Mouse (Mus musculus): ENCODE data around the gene Gdf7. TPM values are rescaled to one million over a fixed set of nuclear protein-coding genes. Genes with fewer than 3 reads are reported as not detected.

The Gdf7 gene
- polyA plus RNA-seq, 1 experiment: not detected

- Histone ChIP-seq H3K27ac (ENCODE audit: insufficient read depth, low read depth, low read length) (no peak overlapping the region), H3K4me3 (ENCODE audit: low read depth, low read length) (no peak overlapping the region), H3K27me3 (ENCODE audit: control insufficient read depth, insufficient read depth, low read length) (no peaks in the 10 kb centered on the region), H3K4me1 (ENCODE audit: control insufficient read depth, insufficient read depth, insufficient read length, low read length) (peaks cover 12% of the 10 kb centered on the region; the same call in 1 of the 2 replicates), H3K36me3 (ENCODE audit: control insufficient read depth, insufficient read depth, low read length) (peaks cover 24% of the 10 kb centered on the region)
- 94% methylated on average over 3 of the region's 3 CpGs for WGBS
- TF ChIP-seq CTCF (IDR thresholded peaks at IDR 0.05; ENCODE audit: extremely low read depth, insufficient read length, insufficient replicate concordance, low read depth, low read length) (no peak), POLR2A (IDR thresholded peaks at IDR 0.05; ENCODE audit: low read depth, low read length) (no peak)
Observed at GRCm38 (mm10) chr12:8343381-8343780, 41.6 kb upstream of the Gdf7 start.

- Histone ChIP-seq H3K36me3 (ENCODE audit: control insufficient read depth, insufficient read depth, low read length) (peaks cover 39% of the 10 kb centered on the region), H3K4me1 (ENCODE audit: control insufficient read depth, insufficient read depth, insufficient read length, low read length) (peaks cover 6% of the 10 kb centered on the region), H3K27me3 (ENCODE audit: control insufficient read depth, insufficient read depth, low read length) (no peaks in the 10 kb centered on the region), H3K27ac (ENCODE audit: insufficient read depth, low read depth, low read length) (no peak overlapping the region), H3K4me3 (ENCODE audit: low read depth, low read length) (no peak overlapping the region)
- TF ChIP-seq CTCF (IDR thresholded peaks at IDR 0.05; ENCODE audit: extremely low read depth, insufficient read length, insufficient replicate concordance, low read depth, low read length) (no peak), POLR2A (IDR thresholded peaks at IDR 0.05; ENCODE audit: low read depth, low read length) (no peak)
- WGBS: 82% methylated on average over 6 of the region's 6 CpGs
Observed at GRCm38 (mm10) chr12:8341008-8341407, 39.3 kb upstream of the Gdf7 start.

GRCm38 (mm10) chr12:8339591-8340319, 38.0 kb upstream of the Gdf7 start:
- TF ChIP-seq POLR2A (IDR thresholded peaks at IDR 0.05; ENCODE audit: low read depth, low read length) (no peak), CTCF (IDR thresholded peaks at IDR 0.05; ENCODE audit: extremely low read depth, insufficient read length, insufficient replicate concordance, low read depth, low read length) (no peak)
- WGBS: 80% methylated on average over 13 of the region's 13 CpGs
- no peak overlapping the region for H3K27ac ChIP-seq (ENCODE audit: insufficient read depth, low read depth, low read length)
- H3K36me3 ChIP-seq (ENCODE audit: control insufficient read depth, insufficient read depth, low read length): peaks cover 39% of the 10 kb centered on the region
- no peaks in the 10 kb centered on the region for H3K27me3 ChIP-seq (ENCODE audit: control insufficient read depth, insufficient read depth, low read length)
- no peaks in the 10 kb centered on the region; the same call in 1 of the 2 replicates for H3K4me1 ChIP-seq (ENCODE audit: control insufficient read depth, insufficient read depth, insufficient read length, low read length)
- no peak overlapping the region for H3K4me3 ChIP-seq (ENCODE audit: low read depth, low read length)

GRCm38 (mm10) chr12:8338918-8339317, 37.2 kb upstream of the Gdf7 start:
- no peaks in the 10 kb centered on the region; the same call in 1 of the 2 replicates for H3K4me1 ChIP-seq (ENCODE audit: control insufficient read depth, insufficient read depth, insufficient read length, low read length)
- no peak overlapping the region for H3K27ac ChIP-seq (ENCODE audit: insufficient read depth, low read depth, low read length)
- TF ChIP-seq POLR2A (IDR thresholded peaks at IDR 0.05; ENCODE audit: low read depth, low read length) (no peak), CTCF (IDR thresholded peaks at IDR 0.05; ENCODE audit: extremely low read depth, insufficient read length, insufficient replicate concordance, low read depth, low read length) (no peak)
- H3K36me3 ChIP-seq (ENCODE audit: control insufficient read depth, insufficient read depth, low read length): peaks cover 39% of the 10 kb centered on the region
- 95% methylated on average over 8 of the region's 8 CpGs for WGBS
- H3K4me3 ChIP-seq (ENCODE audit: low read depth, low read length): no peak overlapping the region
- H3K27me3 ChIP-seq (ENCODE audit: control insufficient read depth, insufficient read depth, low read length): no peaks in the 10 kb centered on the region

- Histone ChIP-seq H3K27me3 (ENCODE audit: control insufficient read depth, insufficient read depth, low read length) (no peaks in the 10 kb centered on the region), H3K27ac (ENCODE audit: insufficient read depth, low read depth, low read length) (no peak overlapping the region), H3K36me3 (ENCODE audit: control insufficient read depth, insufficient read depth, low read length) (peaks cover 39% of the 10 kb centered on the region), H3K4me3 (ENCODE audit: low read depth, low read length) (no peak overlapping the region), H3K4me1 (ENCODE audit: control insufficient read depth, insufficient read depth, insufficient read length, low read length) (no peaks in the 10 kb centered on the region; the same call in 1 of the 2 replicates)
- TF ChIP-seq POLR2A (IDR thresholded peaks at IDR 0.05; ENCODE audit: low read depth, low read length): no peak
- no peak for TF ChIP-seq CTCF (IDR thresholded peaks at IDR 0.05; ENCODE audit: extremely low read depth, insufficient read length, insufficient replicate concordance, low read depth, low read length)
- WGBS: 56% methylated on average over 4 of the region's 4 CpGs
Observed at GRCm38 (mm10) chr12:8338491-8338890, 36.7 kb upstream of the Gdf7 start.

- TF ChIP-seq CTCF (IDR thresholded peaks at IDR 0.05; ENCODE audit: extremely low read depth, insufficient read length, insufficient replicate concordance, low read depth, low read length): no peak
- no peak for TF ChIP-seq POLR2A (IDR thresholded peaks at IDR 0.05; ENCODE audit: low read depth, low read length)
- H3K27ac ChIP-seq (ENCODE audit: insufficient read depth, low read depth, low read length): no peak overlapping the region
- H3K27me3 ChIP-seq (ENCODE audit: control insufficient read depth, insufficient read depth, low read length): no peaks in the 10 kb centered on the region
- peaks cover 35% of the 10 kb centered on the region for H3K36me3 ChIP-seq (ENCODE audit: control insufficient read depth, insufficient read depth, low read length)
- no peaks in the 10 kb centered on the region; the same call in 1 of the 2 replicates for H3K4me1 ChIP-seq (ENCODE audit: control insufficient read depth, insufficient read depth, insufficient read length, low read length)
- 75% methylated on average over 12 of the region's 12 CpGs for WGBS
- no peak overlapping the region for H3K4me3 ChIP-seq (ENCODE audit: low read depth, low read length)
Observed at GRCm38 (mm10) chr12:8337286-8338060, 35.7 kb upstream of the Gdf7 start.

All from small intestine, adult 2 months (tissue).